Comparison of ENCODE assay signal across 9 mouse cellular contexts in the genomic region with DNA sequence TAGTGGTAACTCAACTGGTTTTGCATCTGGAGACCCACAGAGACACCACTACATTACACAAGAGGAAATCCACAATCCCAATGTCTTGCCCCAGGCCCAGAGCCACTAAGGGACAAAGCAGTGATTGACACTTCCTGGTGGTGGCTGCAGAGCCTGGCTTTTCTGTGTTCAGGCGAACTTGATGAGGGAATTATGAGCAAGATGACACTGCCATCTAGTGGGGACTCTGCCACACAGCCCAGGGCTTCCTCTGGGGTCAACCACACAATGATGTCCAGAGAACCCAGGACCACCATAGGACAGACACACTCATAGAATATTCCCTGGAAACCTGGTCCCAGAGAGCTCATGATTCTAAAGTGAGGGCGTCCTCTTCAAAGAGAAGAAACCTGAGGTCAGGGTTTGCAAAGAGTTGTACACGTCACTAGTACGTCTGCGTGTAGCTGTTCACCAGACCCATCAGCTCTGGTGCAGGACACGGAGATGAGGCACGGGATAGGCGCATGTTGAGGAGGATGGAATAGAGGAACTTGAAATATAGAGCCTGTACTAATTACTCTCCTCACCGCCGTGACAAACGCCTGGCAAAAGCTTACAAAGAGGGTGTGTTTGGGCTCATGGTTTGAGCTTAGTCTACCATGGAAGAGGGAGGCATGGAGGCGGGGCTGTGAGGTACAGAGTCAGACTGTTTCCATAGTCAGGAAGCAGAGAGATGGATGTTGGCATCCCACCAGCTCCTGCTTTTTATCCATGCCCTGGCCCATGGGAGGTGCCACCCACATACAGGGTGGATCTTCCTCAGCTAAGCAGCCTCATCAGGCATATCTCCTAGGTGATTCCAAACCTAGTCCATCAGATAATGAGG. TPM values are rescaled to one million over a fixed set of nuclear protein-coding genes. Genes with fewer than 3 reads are reported as not detected.
DNase-seq lines count a peak whose midpoint lies in the region; ATAC-seq and TF ChIP-seq lines count a peak whose summit lies in the region.
"Had no signal": no experiment of that assay in that cellular context is flagged by ENCODE, and none has a peak within 500 bp of the region (broad histone marks: within the 10 kb centered on the region; RNA-seq: fewer than 3 reads in every experiment).

No protein-coding gene starts in this region.

- peak; percentile 80 for DNase-seq in adipocyte (ENCODE audit: low spot score)
- peak; percentile 69 to 77 for DNase-seq in cerebellum, postnatal 36 days
- peak; percentile 40 to 50 for DNase-seq in gastrocnemius, adult 8-10 months (ENCODE audit: low spot score in 2 of 2)
- DNase-seq in hindlimb bud, embryonic 11.5 days (ENCODE audit: extremely low spot score, low read depth, low spot score), result peak; percentile 76
- peak; percentile 76 to 86 for DNase-seq in left cerebral cortex, adult 18-20 months (ENCODE audit: low spot score in 2 of 2)
- peak; percentile 97 for DNase-seq in midbrain, embryonic 11.5 days (ENCODE audit: low spot score, missing footprints)

- no peak for TF ChIP-seq POLR2A in small intestine, adult 2 months (IDR thresholded peaks at IDR 0.05; ENCODE audit: low read depth, low read length)

- peak; percentile 87 for ATAC-seq in midbrain, embryonic 11.5 days (ENCODE audit: low FRiP score)
- no peak for ATAC-seq in activated CD4-positive, CD25-positive, alpha-beta regulatory T cell, adult 4 months

- H3K36me3 ChIP-seq in midbrain, embryonic 11.5 days (ENCODE audit: control insufficient read depth, insufficient read depth, low read length), result no peaks in the 10 kb centered on the region
- no peaks in the 10 kb centered on the region for H3K36me3 ChIP-seq in small intestine, adult 2 months (ENCODE audit: control insufficient read depth, insufficient read depth, low read length)

- H3K9ac ChIP-seq in midbrain, embryonic 11.5 days (ENCODE audit: low read length), result no peak overlapping the region

- no peaks in the 10 kb centered on the region for H3K9me3 ChIP-seq in midbrain, embryonic 11.5 days (ENCODE audit: control insufficient read depth, low read length)

- no peaks in the 10 kb centered on the region for H3K27me3 ChIP-seq in midbrain, embryonic 11.5 days (ENCODE audit: control insufficient read depth, insufficient read depth, low read length)
- no peaks in the 10 kb centered on the region for H3K27me3 ChIP-seq in small intestine, adult 2 months (ENCODE audit: control insufficient read depth, insufficient read depth, low read length)

- H3K4me2 ChIP-seq in midbrain, embryonic 11.5 days, result no peak overlapping the region

- no peak overlapping the region for H3K4me3 ChIP-seq in midbrain, embryonic 11.5 days (ENCODE audit: low read depth, low read length)
- H3K4me3 ChIP-seq in small intestine, adult 2 months (ENCODE audit: low read depth, low read length), result no peak overlapping the region
- H3K4me3 ChIP-seq: myocyte had no signal

- no peaks in the 10 kb centered on the region for H3K4me1 ChIP-seq in midbrain, embryonic 11.5 days (ENCODE audit: control insufficient read depth, insufficient read depth, low read length)
- no peaks in the 10 kb centered on the region for H3K4me1 ChIP-seq in small intestine, adult 2 months (ENCODE audit: control insufficient read depth, insufficient read depth, insufficient read length, low read length)

- TF ChIP-seq CTCF in small intestine, adult 2 months (IDR thresholded peaks at IDR 0.05; ENCODE audit: extremely low read depth, insufficient read length, insufficient replicate concordance, low read depth, low read length), result peak; percentile 88; the same call in 1 of the 2 replicates

- no peak overlapping the region for H3K27ac ChIP-seq in midbrain, embryonic 11.5 days (ENCODE audit: low read depth, low read length)
- no peak overlapping the region for H3K27ac ChIP-seq in small intestine, adult 2 months (ENCODE audit: insufficient read depth, low read depth, low read length)

- WGBS in midbrain, embryonic 11.5 days, result 59% methylated on average over 12 of the region's 12 CpGs
- 55% methylated on average over 12 of the region's 12 CpGs for WGBS in small intestine, adult 2 months

RNA-seq across cellular contexts. Expression of gene Lyzl4, which starts 36.2 kb away (rescaled TPM):
- not detected for total RNA-seq in gastrocnemius, adult 8-10 months (2022)
- 1 to 10 TPM; 1.4 to 1.8 TPM for total RNA-seq in left cerebral cortex, adult 18-20 months (2021)
- polyA plus RNA-seq in midbrain, embryonic 11.5 days (2014; fragmentation: Nextera tagmentation; extraction: Ambion mirVana), result 0.22 TPM in 1 of 2 replicates, not detected in the other
- polyA plus RNA-seq in small intestine, adult 2 months (2012; rRNA removed), result 0.32 TPM in 1 of 2 replicates, not detected in the other
- not detected for polyA plus RNA-seq in activated CD4-positive, CD25-positive, alpha-beta regulatory T cell, adult 4 months (2017; shearing (Covaris generic))
- polyA plus RNA-seq: myocyte had no signal

RNA-seq across cellular contexts. Expression of gene Vipr1, which starts 36.9 kb away (rescaled TPM):
- 1 to 10 TPM in 3 of 4 experiments, under 1 TPM in 1; 0.96 to 2.0 (median 1.2) TPM for total RNA-seq in gastrocnemius, adult 8-10 months (2022)
- total RNA-seq in left cerebral cortex, adult 18-20 months (2021), result 10 to 100 TPM; 22.1 to 35.8 TPM
- polyA plus RNA-seq in midbrain, embryonic 11.5 days (2014; fragmentation: Nextera tagmentation; extraction: Ambion mirVana), result 0.41 and 0.44 TPM in 2 replicates
- 43.5 and 171 TPM in 2 replicates for polyA plus RNA-seq in small intestine, adult 2 months (2012; rRNA removed)
- 1 to 10 TPM; 1.5 to 1.8 TPM for polyA plus RNA-seq in activated CD4-positive, CD25-positive, alpha-beta regulatory T cell, adult 4 months (2017; shearing (Covaris generic))

Comparison
In these comparisons a context has a peak if more than half of its experiments do, and no peak if none do; other contexts are left out.
1. DNase-seq: peak in every context shown above with its lines; median percentile 97 in midbrain, embryonic 11.5 days; 81 in left cerebral cortex, adult 18-20 months; 80 in adipocyte; 76 in hindlimb bud, embryonic 11.5 days; 73 in cerebellum, postnatal 36 days; 45 in gastrocnemius, adult 8-10 months.
2. RNA of gene Vipr1, which starts 36.9 kb away (polyA plus RNA-seq): 43.5 to 171 TPM in small intestine, adult 2 months; 1.5 to 1.8 TPM in activated CD4-positive, CD25-positive, alpha-beta regulatory T cell, adult 4 months and 0.41 to 0.44 TPM in midbrain, embryonic 11.5 days; every median in the first group is over 10 times any median in the second.